Mouse (Mus musculus): ENCODE measurements around the gene C5ar1.
A peak's percentile ranks its signal among the peaks of the same experiment; 100 is the strongest.
"Not testable (repeated sequence)": the region's sequence is repeated elsewhere in the genome, so short reads cannot be mapped to it uniquely, and the experiment has no call there.

C5ar1 gene

DNA sequence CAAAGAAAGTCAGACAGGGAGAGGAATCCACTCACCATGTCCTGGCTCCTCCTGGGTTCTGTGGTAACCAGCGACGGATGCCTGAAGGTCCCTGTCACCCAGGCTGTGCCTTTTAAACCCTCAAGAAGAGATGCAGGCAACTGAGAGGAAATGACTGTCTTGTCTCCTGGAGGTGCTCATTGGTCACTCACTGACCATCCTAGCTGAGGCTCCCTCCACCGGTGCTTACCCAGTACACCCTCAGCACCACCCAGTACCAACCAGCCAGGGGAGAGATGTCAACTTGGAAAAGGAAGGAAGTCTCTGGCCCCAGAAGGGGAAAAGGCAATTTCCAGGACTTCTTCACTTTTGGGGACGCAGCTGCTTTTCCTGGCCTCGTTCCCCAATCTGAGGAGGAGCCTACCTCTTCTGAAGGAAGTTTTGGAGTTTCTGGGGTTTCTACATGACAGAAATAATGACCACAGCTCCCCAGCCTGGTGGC is at the start of gene C5ar1:
C5ar1 (minus strand) TSS at position 431 of the 481 bp plus-strand sequence.
- no peak for DNase-seq (ENCODE audit: extremely low spot score)

DNA sequence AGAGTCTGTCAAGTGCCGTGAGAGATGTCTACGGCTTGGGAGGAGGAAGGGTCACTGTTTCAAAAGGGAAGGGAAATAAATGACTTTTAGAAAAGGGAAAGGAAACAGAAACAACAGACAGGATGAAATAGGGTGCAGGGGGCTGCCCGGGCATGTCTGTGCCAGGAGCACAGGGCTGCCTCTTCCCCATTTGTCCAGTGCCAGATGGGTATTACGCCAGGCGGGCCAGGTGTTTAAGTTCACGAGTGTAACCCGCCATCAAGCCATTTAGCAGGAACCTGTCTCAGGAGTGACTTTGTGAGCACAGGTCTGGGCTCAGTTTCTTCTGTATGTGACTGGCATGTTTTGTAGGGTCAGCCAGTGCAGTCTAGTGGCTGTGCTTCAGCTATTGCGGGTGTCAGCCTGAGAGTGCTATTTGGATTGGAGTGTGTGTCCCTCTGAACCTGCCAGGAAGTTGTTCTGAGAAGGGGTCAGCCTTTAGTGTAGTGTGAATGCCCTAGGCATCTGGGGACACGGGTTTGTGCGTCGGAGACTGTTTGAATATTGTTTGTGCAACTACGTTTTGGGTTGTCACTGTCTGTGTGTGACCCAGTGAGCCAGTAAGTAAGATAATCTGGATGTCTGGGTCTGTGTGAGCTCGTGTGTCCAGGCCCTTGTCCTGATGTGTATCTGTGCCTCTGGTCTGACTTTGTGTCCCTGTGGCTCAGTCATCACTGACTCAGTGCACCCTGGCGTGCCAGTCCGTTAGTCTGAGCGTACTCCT is 49.4 kb upstream of the C5ar1 start:
- DNase-seq (ENCODE audit: extremely low spot score), result no peak

DNA sequence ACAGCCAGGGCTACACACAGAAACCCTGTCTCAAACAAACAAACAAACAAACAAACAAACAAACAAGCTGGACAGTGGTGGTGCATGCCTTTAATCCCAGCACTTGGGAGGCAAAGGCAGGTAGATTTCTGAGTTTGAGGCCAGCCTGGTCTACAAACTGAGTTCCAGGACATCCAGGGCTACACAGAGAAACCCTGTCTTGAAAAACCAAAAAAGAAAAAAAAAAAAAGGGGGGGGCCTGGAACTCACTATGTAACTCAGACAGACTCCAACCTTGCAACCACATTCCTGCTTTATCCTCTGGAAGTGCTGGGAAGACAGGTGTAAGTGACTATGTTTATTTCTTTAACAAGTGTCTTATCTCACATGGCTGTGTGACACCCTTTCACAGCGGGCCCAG is 48.8 kb upstream of the C5ar1 start, which contains the start of gene Bbc3:
Bbc3 (plus strand) TSS at position 301 of the 400 bp plus-strand sequence.
- not testable (repeated sequence) for DNase-seq (ENCODE audit: extremely low spot score)

DNA sequence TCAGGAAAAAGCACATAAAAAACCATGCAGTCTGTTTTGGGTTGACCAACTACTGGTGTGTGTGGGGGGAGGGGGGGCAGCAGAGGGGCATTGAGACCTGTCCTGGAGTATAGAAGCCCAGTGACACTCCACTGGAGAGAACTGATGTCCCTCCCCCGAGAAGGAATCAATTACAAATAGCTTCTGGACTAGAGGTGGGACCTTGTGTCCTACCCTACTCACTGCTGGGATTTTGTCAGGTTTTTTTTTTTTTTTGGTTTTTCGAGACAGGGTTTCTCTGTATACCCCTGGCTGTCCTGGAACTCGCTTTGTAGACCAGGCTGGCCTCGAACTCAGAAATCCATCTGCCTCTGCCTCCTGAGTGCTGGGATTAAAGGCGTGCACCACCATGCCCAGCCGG is 47.8 kb upstream of the C5ar1 start:
- not testable (repeated sequence) for DNase-seq (ENCODE audit: extremely low spot score)

DNA sequence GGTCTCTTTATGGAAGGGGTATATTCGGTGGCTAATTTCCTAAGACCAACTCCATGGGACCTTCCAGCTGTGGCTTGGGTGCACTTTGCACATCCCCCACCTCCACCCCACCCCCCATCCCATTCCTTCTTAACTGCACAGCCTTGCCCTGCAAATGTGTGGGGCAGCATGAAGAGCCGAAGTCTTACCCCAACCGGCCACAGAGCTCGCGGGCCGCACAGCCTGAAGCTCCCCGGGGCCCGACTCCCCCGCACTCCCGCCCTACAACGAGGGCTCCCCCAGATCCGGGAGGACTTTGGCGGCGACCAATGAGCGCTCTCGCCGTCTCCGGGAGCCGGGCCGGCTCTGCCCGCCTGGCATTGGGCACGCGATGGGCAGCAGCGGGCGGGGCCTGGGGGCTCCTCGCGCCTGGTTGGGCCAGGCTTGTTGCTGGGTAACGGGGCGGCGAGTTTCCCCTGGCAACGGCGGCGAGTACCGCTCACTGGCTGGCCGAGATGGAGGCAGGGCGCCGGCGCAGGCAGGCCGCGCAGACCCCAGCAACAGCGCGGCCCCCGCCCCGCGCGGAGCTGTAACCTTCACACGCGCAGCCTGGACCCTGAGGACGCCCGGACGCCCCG is 40.2 kb upstream of the C5ar1 start:
- peak; percentile 88 for DNase-seq (ENCODE audit: extremely low spot score)

DNA sequence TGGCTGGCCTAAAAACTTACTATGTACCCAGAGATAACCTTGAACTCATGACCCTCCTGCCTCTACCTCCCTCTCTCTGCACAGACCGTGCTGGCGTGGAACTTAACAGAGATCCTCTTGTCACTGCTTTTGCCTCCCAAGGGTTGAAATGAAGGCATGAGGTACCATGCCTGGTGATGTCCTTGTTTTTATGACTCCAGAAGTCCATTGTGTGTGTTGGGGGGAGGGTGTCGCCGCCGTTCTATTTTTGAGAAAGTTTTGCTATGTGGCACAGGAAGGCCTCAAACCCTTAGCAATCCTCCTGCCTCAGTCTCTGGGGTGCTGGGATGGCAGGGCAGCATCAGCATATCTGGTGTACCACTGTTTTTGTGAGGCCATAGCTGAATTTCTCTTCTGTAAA is 39.6 kb upstream of the C5ar1 start:
- DNase-seq (ENCODE audit: extremely low spot score), result no peak

DNA sequence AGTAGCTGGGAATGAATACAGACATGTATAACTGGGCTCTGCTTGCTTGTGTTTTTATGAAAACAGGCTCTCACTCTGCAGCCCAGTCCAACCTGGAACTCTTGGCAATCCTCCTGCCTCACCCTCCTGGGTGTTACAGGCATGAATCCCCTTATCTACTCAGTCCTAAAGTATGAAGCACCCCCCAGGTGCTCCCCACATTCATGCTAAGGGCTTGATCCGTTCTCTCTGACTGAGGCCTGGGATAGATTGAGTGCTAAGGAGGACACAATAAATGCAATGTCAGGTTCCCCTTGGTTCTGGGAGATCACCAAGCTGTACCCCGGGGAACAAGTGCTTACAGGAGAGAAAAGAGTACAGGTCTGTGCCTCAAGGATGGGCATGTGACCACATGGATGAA is 38.3 kb upstream of the C5ar1 start:
- no peak for DNase-seq (ENCODE audit: extremely low spot score)

DNA sequence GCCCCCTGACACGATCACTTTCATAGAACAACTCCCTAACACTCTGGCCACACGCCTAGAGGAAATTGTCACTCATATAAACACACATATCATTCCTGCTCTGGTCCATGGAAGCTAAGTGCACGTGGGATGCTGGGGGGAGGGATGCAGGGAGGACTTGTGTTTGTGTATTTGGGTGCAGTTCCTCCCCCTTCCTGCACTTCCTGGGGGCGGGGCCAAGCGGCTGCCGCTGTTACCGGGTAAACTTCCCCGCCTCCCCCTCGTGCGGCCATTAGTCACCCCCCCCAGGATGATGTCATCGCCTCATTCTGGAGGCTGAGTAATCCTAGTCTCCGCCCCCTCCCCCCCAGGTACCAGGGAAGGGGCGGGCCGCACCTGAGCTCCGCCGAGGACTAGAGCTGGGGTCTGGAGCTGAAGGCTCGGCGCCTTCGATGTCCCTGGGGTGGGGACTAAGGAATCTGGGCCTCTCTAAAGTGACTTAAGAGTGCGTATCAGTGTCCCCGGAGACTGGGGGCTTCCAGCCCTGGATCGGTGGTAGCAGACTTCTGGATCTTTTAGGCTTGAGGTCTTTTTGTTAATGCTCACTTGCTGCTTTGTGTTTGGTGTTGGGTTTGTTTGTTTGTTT is 37.5 kb upstream of the C5ar1 start:
- DNase-seq (ENCODE audit: extremely low spot score), result peak; percentile 87

DNA sequence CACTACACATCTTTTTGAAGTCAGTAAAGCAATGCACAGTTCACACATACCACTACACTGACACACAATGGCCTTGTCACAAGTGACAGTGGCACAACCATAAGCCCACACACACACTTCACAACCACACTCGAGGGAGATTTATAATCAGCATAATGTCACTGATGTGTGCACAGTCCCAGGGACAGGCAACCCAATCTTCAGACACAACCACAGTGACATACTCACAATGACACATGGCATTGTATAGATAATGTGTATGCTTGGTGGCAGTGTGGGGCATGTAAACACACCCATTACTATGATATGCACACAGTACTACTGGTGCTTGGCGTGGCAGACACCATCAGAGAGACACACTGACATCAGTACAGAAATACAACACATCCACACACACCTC is 36.8 kb upstream of the C5ar1 start:
- no peak for DNase-seq (ENCODE audit: extremely low spot score)

DNA sequence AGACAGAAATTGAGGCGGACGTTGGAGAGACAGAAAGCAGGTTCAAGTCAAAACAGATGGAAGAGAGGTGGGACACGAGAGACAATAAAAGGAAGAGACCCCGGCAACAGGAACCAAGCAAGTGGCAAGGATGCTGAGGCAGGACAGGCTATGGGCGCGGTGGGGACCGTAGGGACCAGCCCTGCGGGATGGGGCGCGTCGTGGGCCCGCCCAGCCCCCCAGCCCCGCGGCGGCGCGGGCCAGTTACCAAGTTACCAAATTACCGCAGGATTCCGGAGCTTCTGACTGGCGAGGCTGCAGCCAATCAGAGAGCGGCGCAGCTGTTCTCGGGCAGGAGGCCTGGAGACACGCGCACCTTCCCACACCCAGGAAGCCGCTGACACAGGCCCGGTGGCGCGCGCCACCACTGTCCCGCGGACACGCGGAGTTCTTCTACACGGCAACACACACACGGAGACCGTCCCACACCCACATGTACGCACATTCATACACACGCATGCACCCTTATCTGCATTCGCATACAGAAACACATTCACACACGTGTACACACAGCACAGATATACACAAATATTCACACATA is 36.1 kb upstream of the C5ar1 start:
- peak; percentile 76 for DNase-seq (ENCODE audit: extremely low spot score)

DNA sequence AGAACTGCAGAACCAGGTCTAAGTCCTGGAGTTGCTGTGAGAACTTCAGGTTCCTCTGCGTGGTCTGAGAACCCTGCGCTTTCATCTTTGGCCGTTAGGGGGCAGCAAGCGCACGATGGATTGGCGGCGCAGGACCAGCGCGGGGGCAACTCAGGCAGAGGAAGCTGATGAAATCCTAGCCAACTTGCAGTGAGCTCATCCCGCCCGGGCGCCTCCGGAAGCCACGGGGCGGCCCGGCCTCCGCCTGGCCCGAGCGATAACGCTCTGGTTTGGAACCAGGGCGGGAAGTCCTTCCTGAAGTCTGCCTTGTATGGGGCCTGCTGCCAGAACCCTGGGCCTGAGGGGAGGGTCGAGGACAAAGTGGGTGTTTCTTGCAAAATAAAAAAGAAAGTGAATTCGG is 35.5 kb upstream of the C5ar1 start:
- DNase-seq (ENCODE audit: extremely low spot score), result peak; percentile 96

DNA sequence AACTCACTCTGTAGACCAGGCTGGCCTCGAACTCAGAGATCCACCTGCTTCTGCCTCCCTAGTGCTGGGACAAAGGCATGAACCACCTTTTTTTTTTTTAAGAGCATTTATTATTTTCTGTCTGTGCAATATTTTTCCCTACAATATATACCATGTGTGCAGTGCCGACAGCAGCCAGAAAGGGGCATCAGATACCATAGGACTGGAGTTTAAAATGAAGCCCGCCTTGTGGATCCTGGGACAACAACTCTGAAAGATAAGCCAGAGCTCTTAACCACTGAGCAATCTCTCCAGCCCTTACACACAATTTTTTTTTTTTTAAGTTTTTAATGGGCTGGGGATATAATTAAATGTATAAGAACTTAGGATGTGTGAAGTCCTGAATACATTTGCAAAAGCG is 35.0 kb upstream of the C5ar1 start:
- DNase-seq (ENCODE audit: extremely low spot score), result peak; percentile 39

DNA sequence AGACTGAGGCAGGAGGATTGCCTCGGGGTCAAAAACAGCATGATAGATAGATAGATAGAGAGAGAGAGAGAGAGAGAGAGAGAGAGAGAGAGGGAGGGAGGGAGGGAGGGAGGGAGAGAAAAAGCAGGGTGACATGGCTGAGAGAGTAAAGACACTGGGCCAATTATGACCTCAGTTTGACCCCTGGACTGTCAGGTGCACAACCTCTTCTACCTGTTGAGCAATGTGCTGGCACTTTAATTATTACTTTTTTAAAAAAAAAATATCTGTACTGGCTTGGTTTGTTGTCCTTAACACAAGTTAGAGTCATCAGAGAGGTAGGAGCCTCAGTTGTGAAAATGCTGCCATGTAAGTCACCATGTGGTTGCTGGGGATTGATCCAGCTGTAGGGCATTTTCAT is 28.5 kb upstream of the C5ar1 start:
- DNase-seq (ENCODE audit: extremely low spot score), result no peak

DNA sequence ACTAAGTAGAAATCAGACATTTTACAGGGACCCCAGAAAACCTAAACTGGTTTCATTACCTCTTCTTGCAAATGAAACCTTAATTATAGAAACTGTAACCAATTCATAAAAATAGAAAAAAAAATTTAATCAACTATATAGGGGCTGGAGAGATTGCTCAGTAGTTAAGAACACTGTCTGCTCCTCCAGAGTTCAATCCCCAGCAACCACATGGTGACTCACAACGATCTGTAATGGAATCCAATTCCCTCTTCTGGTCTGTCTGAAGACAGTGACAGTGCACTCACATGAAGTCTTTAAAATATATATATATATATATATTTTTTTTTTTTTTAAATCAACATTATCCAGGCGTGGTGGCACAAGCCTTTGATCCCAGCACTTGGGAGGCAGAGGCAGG is 27.7 kb upstream of the C5ar1 start:
- no peak for DNase-seq (ENCODE audit: extremely low spot score)

DNA sequence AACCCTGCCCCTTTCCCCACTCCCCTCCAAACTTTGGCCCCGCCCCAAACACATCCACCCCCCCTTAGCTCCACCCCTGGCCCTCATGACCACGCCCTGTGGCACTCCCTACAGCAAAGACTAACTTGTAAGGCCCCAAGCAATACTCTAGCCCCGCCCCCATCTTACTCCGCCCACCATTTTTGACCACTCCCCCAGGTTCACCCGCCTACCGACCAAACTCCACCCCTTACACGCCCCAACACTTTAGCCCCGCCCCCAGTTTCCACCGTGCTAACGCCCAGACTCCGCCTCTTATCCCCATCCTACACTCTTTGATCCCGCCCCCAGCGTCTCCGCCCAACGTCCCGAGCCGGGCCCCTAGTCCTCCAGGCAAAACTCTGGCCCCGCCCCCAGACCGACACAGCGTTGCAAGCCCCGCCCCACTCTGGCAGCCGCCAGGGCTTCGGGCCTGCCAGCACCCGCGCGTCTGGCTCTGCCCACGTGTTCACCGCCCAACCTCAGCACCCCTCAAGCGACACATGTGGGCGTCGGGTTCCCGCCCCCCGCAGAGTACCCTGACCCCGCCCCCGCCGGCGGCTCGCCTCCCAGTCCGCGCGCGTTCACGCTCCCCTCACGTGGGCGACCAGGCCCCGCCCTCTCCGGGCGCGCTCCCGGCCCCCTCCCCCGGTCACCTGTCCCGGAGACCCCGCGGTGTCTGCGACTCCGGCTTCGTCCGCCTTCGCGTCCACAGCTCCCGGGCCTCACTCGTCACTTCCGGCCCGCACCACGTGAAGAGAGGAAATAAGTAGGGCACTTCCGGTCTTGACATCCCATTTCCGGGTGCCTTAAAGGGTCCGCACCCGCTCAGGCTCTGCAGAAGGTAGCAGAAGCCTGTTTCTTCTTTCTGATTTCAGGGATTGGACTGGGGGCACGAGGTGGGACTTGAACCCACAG is 27.0 kb upstream of the C5ar1 start, which contains the start of gene Ccdc9:
Ccdc9 (minus strand) TSS at position 770 of the 936 bp plus-strand sequence.
- DNase-seq (ENCODE audit: extremely low spot score), result peak; percentile 100

DNA sequence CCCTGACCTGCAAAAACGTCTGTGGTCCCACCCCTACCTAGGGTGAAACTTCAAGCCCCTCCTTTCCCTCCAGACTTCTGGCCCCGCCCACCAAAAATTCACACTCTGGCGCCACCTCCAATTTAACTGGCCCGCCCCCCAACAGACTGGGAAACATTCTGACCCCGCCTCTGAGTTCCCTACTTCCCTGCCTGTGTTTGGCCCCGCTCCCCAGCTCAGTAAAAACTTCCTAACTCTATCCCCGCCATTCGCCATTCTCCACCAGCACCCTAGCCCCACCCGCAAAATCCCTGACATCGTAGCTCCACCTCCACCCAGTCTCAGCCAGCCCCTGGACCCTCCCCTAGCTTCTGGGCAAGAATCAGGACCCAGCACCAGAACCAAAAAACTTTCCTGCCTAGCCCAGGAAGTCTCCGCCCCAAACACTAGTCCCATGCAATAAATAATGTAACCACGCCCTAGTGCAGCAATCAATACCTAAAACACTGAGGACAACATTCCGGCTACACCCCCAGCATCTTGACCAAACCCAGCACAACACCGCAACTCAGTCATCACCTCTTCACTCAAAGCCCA is 26.2 kb upstream of the C5ar1 start:
- peak; percentile 63 for DNase-seq (ENCODE audit: extremely low spot score)

DNA sequence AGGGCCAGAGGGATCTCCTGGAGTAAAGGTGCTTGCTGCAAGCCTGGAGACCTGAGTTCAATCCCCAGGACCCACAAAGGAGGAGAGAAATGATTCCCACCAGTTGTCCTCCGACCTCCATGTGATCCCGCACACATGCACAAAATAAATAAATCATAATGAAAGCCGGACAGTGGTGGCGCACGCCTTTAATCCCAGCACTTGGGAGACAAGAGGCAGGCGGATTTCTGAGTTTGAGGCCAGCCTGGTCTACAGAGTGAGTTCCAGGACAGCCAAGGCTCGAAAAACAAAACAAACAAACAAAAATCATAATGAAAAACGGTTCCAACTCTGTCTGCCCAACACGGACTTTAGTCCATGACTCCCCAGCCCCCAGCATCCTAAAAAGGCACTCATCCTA is 25.6 kb upstream of the C5ar1 start:
- no peak for DNase-seq (ENCODE audit: extremely low spot score)

DNA sequence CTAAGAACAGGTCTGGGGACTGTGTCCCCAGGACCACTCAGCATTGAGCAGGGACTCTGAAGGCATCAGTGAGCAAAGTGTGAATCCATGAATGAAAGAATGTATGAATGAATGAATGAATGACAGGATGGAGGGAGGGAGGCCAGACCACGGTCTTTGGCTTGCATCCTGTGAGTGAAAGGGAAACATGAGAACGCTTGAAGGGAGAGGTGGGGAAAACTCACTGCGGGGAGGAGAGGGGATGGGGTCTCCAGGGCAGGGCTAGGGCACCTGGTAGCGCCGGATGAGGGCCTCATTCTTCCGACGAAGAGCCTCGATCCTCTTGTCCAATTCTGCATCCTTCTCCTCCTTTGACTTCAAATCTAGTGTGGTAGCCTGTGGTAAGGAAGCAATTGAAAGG is 24.7 kb upstream of the C5ar1 start:
- no peak for DNase-seq (ENCODE audit: extremely low spot score)

DNA sequence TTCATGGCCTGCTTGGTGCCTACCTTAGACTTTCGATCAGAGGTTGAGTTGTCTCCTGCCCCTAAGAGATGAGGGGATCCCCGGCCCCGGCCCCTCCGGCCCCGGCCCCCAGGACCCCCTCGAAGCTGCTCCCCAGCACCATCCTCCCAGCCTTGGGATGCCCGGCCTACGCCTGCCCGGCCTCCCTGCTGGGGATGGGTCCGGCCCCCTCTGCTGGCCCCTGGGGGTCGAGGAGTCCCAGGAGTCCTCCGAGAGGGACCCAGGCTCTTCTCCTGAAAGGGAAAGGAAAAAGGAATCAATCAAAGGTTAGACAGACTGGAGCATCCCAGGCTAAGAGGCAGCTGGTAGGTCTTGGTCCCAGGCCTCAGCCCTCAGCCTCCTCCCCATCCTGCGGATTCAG is 23.0 kb upstream of the C5ar1 start:
- no peak for DNase-seq (ENCODE audit: extremely low spot score)

DNA sequence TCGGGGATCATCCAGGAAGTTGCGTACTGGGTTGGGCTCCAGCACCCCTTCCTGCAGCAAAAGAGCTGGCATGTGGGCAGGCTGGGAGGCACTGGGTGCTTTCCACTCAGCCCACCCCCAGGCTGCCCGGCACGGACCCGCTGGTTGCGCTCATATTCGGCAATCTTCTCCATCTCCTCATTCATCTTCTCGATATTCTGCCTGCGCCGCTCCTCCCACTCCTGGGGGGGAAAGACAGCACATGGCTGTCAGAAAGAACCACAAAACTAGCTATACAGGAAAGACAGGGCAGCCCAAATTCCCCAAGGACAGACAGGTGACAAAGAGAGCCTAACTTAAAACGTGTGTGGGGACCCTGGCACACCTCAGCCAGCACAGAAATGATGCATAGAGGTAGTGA is 21.4 kb upstream of the C5ar1 start:
- no peak for DNase-seq (ENCODE audit: extremely low spot score)

Data from embryo, embryonic 9.5 days (tissue).